Mouse (Mus musculus) inflammation-experienced regulatory T-cells, adult 6 months (primary cell): Measurements from ENCODE around the gene Atp5b. TPM values are rescaled to one million over a fixed set of nuclear protein-coding genes. Genes with fewer than 3 reads are reported as not detected.
"Not testable (repeated sequence)": the region's sequence is repeated elsewhere in the genome, so short reads cannot be mapped to it uniquely, and the experiment has no call there.

Experiments
- ATAC-seq: one replicate; pipeline ENCODE4 v1.8.0; 2017
- polyA plus RNA-seq, 3 experiments: library from polyadenylated mRNA; unstranded; fragments of 100-300 nt; shearing (Covaris generic); gene quantifications; one replicate each; pipeline ENCODE4 v1.2.1; 2017

The Atp5b gene
- polyA plus RNA-seq, result 100 to 1,000 TPM; 459 to 529 (median 464) TPM

DNA sequence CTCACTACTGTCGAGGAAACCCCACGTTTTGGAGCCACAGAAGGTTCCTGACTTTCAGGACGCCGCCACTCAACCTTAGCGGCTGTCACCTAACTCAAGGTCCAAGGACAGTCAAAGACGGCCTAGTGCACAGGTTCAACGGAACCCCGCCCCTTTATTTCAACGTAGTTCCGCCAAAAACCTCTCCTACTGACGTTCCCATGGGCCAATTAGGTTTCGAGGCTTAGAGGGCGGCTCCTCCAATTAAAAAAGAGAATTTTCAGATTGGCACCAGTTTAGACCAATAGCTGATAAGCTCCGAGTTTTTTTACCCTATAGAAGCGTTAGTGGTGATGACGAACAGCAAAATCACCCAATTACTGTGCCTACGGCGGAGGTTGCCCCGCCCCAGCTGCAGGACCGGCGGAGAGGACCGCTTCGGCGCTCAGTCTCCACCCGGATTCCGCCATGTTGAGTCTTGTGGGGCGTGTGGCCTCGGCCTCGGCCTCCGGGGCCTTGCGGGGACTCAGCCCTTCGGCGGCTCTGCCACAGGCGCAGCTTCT, at the start of gene Atp5b:
Atp5b (plus strand) TSS at position 394 of the 542 bp plus-strand sequence.
- ATAC-seq, result peak; percentile 97

DNA sequence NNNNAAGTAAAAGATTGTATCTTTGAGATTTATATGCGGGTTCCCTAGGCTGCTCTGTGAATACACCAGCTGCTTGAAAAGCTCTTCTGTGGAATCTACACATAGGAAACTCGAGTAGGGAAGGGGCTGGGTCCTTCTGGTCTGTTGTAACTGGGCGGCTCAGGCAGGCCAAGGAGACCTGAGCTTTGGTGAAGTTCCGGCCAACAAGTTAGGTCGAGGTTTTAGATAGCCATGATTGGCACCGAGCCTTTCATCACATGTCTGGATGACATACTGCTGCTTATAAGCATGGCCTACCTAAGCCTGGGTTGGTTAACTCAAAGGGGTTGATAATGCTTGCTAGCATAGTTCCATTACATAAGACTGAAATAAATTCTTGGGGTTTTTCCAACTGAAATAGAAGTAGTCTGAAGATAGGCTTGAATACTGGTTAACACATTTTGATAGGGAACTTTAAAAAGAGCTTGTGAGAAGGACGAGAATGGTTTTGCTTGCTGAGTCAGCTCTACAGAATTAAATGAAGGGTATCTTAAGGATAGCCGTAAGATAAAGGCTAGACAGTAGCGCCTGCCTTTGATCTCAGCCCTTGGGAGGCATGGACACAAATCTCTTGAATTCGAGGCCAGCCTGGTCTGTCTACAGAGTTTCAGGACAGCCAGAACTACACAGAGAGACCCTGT, 46.2 kb upstream of the Atp5b start:
- ATAC-seq, result no peak

DNA sequence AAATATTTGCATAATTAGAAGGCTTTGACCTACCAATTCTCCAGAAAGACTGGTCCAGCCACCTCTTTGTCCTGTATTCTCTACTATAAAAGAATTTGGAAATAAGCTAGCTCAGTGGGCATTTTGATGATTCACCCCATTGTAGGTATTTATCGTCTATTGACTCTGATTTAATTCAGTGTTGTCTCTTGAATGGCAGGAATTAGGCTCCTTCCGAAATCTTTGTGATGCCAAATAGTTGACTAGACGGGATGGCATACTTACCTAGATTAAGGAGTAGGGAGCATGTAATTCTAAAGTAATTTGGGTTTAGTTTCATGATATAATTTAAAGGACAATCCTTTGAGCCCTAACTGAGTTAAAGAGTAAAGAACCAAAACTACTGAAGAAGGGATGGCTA, 45.2 kb upstream of the Atp5b start:
- no peak for ATAC-seq

DNA sequence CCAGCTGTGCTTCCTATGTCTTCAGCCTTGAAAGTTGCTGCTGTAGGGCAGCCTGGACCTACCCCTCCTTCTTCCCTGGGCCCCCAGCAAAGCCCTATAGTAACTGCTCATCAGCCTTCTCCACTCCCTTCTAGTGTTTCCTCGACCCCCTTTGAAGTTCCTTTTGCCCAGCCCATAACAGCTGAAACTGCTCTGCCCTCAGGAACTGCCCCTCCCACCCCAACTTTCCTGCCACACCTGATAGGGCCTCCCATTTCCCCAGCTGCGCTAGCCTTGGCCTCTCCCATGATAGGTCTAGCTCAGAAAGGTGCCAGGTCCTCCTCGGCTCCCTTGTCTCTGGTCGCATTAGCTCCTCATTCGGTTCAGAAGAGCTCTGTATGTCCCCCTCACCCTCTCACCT, 43.9 kb upstream of the Atp5b start:
- no peak for ATAC-seq

DNA sequence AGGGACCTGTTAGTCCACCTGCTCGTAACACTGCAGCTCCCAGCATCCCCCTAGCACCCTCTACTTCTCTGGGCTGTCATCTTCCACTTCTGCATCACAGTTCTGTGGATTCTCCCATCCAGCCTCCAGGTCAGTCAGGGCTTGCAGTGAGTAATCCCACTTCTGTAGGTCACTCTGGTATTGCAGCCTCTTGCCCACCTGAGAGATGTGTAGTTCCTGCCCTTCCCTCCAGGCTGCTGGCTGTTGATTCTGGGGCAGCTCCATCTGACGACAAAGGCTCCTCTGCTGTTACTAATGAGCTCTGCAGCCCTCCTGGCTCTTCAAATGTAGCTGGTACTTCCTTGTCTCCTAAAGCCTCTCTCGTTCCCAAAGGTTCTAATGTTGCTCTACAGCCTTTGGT, 43.2 kb upstream of the Atp5b start:
- no peak for ATAC-seq

DNA sequence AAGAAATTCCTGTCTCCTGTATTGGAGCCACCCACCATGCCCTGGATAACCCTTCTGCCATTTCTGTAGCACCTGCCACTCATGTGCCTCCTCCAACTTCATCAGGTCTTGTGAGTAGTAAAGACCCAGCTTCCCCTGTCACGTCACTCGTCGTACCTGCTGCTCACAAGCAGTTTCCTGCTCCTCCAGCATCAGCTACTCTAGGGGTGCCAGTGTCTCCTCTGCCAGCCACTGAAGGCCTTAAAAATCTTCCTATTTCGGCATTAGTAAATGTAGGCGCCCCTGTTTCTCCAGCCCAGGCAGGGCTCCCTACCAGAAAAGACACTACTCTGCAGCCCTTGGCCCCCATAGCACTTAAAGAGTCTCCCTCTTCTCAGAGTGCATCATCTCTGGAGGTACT, 42.8 kb upstream of the Atp5b start:
- no peak for ATAC-seq

DNA sequence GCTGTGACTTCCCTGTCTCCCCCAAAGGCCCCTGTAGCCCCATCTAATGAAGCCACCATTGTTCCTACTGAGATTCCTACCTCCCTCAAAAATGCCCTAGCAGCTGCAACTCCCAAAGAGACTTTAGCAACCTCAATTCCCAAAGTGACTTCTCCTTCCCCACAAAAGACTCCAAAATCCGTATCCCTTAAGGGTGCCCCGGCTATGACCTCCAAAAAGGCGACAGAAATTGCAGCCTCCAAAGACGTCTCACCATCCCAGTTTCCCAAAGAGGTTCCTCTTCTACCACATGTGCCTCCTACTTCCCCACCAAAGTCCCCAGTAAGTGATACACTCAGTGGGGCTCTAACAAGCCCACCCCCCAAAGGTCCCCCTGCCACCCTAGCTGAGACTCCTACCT, 41.4 kb upstream of the Atp5b start:
- ATAC-seq, result no peak

DNA sequence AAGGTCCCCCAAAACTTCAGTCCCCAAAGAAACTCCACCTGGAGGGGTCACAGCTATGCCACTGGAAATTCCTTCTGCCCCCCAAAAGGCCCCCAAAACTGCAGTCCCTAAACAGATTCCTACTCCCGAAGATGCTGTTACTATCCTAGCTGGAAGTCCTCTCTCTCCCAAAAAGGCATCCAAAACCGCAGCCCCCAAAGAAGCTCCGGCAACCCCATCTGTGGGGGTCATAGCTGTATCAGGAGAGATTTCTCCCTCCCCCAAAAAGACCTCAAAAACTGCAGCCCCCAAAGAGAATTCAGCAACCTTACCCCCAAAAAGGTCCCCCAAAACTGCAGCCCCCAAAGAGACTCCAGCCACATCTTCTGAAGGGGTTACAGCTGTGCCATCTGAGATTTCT, 40.6 kb upstream of the Atp5b start:
- no peak for ATAC-seq

DNA sequence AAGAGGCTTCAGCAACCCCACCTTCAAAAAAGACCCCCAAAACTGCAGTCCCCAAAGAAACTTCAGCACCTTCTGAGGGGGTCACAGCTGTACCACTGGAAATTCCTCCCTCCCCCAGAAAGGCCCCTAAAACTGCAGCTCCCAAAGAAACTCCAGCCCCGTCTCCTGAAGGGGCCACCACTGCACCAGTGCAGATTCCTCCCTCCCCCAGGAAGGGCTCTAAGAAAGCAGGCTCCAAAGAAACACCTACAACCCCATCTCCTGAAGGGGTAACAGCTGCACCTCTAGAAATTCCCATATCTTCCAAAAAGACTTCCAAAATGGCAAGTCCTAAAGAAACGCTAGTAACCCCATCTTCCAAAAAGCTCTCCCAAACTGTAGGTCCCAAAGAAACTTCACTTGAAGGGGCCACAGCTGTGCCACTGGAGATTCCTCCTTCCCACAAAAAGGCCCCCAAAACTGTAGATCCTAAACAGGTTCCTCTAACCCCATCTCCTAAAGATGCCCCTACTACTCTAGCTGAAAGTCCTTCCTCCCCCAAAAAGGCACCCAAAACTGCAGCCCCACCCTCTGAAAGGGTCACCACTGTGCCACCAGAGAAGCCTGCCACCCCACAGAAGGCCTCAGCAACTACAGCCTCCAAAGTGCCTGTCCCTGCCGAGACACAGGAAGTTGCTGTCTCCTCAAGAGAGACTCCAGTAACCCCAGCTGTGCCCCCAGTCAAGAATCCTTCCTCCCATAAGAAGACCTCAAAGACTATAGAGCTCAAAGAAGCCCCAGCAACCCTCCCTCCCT, 39.8 kb upstream of the Atp5b start:
- no peak for ATAC-seq

DNA sequence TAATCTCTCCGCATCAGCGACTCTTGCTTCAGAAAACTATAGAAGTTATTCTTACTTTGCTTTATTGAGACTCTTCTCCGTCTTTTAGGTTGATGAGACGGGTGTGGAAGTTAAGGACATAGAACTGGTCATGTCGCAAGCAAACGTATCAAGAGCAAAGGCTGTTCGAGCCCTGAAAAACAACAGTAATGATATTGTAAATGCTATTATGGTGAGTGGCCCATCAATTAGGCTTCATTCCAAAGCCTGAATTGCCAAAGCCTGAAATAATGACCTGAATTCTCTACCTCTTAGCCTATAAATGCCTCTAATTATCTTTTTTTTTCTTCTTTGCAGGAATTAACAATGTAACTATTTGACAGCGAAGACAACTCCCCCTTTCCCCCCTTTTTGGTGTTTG, 34.9 kb upstream of the Atp5b start:
- ATAC-seq, result no peak

DNA sequence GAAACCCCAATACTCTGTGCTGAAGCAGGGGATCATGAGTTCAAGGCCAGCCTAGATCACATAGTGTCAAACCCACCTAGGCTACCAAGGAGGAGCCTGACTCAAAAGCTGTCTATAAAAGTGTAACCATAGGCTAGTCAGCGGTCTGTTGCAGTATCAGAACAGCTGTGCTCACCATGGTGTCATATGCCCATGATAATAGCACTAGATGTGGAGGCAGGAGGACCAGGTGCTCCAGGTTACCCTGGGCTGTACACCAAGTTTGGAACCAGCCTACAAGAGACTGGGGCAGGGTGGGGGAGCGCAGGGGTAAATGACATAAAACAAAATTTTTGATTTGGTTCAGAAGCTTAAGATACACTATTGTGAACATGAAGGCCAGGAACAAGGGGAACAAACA, 33.3 kb upstream of the Atp5b start:
- ATAC-seq, result no peak

DNA sequence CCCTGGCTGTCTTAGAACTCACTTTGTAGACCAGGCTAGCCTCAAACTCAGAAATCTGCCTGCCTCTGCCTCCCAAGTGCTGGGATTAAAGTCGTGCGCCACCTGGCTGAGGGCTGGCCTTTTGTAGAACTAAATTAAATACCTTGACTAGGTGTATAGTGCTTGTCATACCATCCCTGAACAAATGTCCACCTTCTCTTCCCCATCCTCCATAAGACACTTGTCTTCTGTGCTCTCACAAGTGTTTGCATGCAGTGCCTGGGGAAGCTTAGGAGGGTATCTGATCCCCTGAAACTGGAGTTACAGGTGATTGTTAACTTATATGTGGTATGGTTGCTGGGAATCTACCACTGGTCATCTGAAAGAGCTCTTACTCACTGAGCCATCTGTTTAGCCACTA, 32.7 kb upstream of the Atp5b start:
- ATAC-seq, result no peak

DNA sequence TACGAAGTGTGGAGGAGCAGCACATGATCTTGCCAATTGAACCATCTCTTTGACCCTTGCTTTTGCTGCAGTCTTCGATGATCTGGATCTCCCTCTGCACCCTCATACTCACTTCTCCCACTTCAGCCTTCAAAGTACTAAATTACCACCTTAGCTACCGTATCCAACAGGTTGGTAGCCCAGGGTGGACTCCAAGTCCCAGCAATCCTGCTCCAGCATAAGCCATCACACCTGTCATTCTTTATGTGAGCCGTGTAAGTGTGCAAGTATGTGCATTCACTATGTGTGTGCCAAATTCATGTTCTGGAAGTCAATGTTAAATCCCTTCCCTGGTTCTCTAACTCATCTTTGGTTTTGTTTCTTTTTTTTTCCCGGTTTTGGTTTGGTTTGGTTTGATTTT, 31.5 kb upstream of the Atp5b start:
- ATAC-seq, result no peak

DNA sequence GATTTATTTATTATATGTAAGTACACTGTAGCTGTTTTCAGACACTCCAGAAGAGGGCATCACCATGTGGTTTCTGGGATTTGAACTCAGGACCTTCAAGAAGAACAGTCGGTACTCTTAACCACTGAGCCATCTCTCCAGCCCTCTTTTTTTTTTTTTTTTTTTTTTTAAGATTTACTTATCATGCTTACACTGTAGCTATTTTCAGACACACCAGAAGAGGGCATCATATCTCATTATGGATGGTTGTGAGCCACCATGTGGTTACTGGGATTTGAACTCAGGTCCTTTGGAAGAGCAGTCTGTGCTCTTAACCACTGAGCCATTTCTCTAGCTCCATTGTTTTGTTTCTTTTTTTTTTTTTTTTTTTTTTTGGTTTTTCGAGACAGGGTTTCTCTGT, 30.9 kb upstream of the Atp5b start:
- ATAC-seq, result not testable (repeated sequence)

DNA sequence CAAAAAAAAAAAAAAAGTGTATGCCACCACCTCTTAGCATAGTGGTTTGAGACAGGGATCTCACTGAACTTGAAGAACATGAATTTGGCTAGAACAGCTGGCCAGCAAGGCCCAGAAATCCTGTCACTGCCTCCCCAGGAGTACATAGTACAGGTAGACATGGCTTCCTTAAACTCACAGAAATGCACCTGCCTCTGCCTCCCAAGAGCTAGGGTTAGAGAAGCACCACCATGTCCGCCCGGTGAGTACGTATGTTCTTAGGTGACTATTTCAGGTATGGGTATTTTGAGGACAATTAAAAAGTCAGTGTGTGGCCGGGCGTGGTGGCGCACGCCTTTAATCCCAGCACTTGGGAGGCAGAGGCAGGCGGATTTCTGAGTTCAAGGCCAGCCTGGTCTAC, 30.1 kb upstream of the Atp5b start:
- ATAC-seq, result no peak

DNA sequence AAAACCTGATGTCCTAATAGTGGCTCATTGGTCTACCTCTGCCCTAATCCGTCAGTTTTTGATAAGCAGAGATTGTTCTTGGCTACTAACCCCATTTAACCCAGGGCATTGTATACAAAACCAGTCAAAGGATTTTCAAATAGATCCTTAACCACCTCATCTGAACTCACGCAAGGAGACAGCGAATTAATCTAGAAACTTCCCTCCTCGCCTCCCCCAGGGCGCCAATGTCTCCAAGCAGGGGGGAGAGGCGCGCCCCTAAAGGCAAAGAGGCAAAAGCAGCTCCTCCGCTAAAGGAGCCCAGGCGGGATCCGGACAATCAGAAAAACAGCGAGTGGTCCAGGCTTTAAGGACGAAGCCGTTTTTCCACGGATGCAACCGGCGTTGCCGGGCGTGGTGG, 24.9 kb upstream of the Atp5b start:
- peak; percentile 17 for ATAC-seq

DNA sequence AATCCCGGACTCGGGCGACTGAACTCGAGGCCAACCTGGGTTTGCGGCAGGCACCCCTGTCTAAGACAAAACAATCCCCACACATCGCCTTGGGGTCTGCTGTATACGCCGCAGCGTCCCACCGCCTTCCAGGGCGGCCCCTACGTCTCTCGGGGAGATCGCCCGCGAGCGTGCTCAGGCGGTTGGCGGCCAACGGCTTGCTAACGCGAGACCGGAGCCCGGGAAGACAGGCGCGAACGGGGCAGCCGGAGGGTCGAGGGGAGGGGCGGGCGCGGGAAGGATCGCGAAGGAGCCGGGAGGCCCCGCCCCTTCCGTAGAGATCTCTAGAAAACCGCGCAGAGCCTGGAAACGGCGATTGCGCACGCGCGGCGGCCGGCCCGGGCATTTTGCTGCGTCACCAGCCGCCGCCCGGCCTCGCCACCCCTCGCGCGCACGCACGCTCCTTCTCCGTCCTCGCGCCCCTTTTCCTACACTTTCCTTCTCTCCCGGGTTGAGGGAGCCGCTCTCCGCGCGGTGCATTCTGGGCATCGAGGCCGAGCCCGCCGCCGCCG, 24.4 kb upstream of the Atp5b start, which contains the start of gene Ptges3:
Ptges3 (plus strand) TSS at position 354 of the 551 bp plus-strand sequence.
- peak; percentile 73 for ATAC-seq

DNA sequence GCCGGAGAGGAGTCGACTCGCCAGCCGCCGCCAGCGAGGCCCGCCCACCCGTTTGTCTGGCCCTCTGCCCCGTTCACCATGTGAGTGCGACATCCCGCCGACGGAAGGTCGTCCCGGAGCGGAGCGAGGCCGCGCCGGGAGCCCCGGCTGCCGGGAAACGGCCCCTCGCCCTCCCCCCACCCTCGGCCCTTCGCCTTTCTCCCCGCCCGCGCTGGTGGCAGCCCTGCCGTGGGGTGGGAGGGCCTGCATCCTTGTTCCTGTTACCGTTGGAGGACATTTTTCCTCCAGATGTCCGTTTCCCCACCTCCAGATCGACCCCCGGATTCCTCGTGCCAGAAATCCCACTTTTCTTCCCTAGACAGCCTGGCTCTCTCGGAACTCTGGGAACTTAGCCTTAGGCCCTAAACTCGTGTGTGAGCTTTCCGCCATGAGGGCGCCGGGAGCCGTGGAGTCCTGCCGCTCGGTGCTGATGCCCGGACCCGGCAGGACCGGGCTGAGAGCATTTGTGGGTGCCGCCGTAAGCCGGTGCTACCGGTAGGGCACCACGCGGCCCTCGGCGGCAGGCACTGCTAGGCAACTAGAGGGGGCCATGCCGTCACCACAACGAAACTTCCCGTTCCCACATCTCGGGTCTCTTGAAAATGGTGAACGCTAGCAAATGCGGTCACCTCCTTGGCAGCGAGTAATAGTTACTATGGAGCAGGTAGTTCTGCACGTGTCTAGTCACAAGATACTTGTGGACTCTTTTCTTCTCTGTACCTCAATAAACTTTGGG, 23.7 kb upstream of the Atp5b start:
- ATAC-seq, result peak; percentile 68

DNA sequence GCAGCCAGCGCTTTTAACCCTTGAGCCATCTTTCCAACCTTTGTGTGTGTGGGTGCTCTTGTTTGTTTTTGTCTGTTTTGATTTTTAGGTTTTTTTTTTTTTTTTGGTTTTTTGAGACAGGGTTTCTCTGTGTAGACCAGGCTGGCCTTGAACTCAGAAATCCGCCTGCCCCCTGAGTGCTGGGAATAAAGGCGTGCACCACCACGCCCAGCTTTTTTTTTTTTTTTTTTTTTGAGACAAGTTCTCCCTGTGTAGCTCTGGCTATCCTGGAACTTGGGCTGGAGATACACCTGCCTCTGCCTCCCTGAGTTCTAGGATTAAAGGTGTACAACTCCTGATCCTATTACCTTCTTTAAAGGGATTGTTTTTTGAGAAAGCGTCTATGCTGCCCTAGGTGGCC, 22.0 kb upstream of the Atp5b start:
- no peak for ATAC-seq

DNA sequence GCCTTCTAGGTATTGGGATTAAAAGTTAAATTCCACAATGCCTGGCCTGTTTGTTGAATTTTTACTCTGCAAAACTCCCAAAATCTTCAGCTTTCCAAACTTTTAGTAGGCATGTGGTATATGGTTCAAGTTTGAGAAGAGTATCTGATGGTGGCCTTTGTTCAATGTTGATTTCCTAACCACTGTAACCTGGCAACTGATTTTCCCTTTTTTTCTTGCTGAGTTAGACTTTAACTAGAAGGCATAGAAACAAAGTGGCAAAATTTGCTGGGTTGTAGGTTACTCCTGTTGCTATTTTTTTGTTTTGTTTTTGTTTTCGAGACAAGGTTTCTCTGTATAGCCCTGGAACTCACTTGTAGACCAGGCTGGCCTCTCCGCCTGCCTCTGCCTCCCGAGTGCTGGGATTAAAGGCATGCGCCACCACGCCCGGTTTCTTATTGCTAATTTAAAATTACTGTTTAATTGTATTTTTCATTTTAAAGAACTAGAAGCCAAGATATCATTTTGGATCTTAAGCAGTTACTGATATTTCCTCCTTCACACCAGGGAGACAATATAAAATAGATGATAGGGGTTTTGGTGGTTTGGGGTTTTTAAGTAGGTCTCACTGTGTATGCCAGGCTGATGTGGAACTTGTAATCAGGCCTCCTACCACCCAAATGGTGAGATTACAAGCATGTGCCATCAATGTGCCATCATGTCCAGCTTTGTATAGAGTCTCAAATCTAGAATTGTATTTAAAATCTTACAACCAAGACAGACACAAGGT, 20.7 kb upstream of the Atp5b start:
- ATAC-seq, result no peak

DNA sequence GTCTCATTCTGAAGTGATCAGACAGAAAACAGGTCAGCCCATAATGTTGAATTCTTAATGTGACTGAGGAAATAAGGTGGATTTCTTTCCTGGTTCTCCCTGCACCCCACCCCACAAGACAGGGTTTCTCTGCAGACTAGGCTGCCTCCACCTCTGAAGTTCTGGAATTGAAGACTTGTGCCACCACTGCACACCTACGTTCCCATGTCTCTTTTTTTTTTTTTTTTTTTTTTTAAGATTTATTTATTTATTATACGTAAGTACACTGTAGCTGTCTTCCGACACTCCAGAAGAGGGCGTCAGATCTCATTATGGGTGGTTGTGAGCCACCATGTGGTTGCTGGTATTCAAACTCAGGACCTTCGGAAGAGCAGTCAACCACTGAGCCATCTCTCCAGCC, 17.0 kb upstream of the Atp5b start:
- no peak for ATAC-seq

DNA sequence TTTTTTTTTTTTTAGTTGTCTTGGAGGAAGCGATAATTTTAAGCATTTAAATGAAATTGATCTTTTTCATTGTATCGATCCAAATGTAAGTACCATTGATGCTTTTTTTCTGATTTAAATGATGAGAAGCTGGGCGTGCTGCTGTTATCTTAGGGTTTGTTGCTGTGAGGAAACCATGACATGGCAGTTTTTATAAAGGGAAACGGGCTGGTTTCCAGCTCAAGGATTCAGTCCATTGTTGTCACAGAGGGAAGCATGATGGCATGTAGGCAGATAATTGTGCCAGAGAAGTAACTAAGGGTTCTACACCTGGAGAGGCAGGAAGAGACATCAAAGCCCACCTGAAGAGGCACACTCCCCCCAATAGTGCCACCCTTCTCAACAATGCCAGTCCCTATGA, 13.9 kb upstream of the Atp5b start:
- ATAC-seq, result no peak
